Mouse (Mus musculus) kidney, postnatal 25 days (tissue): ENCODE measurements at regions not wholly inside any gene's neighbourhood (a gene's known extent, or its start where the extent isn't known, plus 50 kb on each side); places are given as distances from the start of the nearest gene placed in this dataset.

ENCODE experiments used
- DNase-seq, 2 experiments: peaks; one replicate each; pipeline ENCODE4 v3.0.0; 2021; ENCODE audit warnings: mixed read lengths in 2 of 2

GRCm38 (mm10) chr2:148503143-148503854 lies 59.9 kb upstream of the Cd93 start:
- DNase-seq: no peak

- DNase-seq: no peak
These were observed 59.0 kb upstream of the Cd93 start for GRCm38 (mm10) chr2:148502321-148502720.

GRCm38 (mm10) chr2:148500235-148500936 lies 57.0 kb upstream of the Cd93 start:
- no peak for DNase-seq

GRCm38 (mm10) chr2:148497452-148498302 lies 54.3 kb upstream of the Cd93 start:
- peak in 1 of 2 experiments; percentile 58 for DNase-seq

GRCm38 (mm10) chr2:148496151-148497040 lies 53.0 kb upstream of the Cd93 start:
- no peak for DNase-seq

- DNase-seq: no peak
These were observed 52.1 kb upstream of the Cd93 start for GRCm38 (mm10) chr2:148495485-148495884.

DNA sequence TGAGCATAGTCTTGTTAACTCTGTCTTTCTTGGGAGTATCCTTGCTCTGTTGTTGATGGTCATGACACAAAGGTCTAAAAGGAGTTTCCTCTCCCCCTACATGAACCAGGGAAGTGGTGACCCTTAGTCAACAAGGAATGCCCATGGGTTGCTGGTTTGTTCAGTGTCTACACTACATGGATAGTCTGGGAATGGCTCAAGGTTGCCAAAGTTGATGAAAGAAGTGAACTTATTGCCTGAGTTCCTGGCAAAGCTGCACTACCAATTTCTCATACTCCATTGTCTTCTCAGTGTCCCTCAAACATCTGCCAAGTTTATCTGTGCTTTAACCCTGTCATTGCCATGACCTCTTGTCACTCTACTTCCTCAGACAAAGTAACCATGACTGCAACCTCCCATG lies 49.9 kb upstream of the Cd93 start:
- no peak for DNase-seq
